Mouse (Mus musculus): ENCODE results near the gene Gm17349. TPM values are rescaled to one million over a fixed set of nuclear protein-coding genes. Genes with fewer than 3 reads are reported as not detected.

Gene Gm17349
- total and polyA plus RNA-seq, 2 experiments from 2014 or later: not detected

GRCm38 (mm10) chr15:99661121-99661830 is 44.0 kb downstream of the Gm17349 start:
- Histone ChIP-seq H3K4me2 (ENCODE audit: low read depth, low read length, poor library complexity, severe bottlenecking) (no peak overlapping the region), H3K9me3 (ENCODE audit: low read length) (no peaks in the 10 kb centered on the region)

GRCm38 (mm10) chr15:99658437-99658836 is 46.9 kb downstream of the Gm17349 start:
- H3K27ac ChIP-seq (ENCODE audit: low read depth, low read length): no peak overlapping the region
- 70% methylated on average over 2 of the region's 2 CpGs for WGBS
- H3K36me3 ChIP-seq (ENCODE audit: insufficient read depth, low read length): no peaks in the 10 kb centered on the region
- no peaks in the 10 kb centered on the region for H3K4me1 ChIP-seq (ENCODE audit: insufficient read depth, low read length)
- no peak overlapping the region for H3K4me3 ChIP-seq (ENCODE audit: low read depth, low read length)
- no peak for ATAC-seq (ENCODE audit: low FRiP score)
- H3K27me3 ChIP-seq (ENCODE audit: insufficient read depth, low read length): 0 out of 2 replicates have a peak, but pooled peaks cover 8% of the 10 kb centered on the region
- no peak for TF ChIP-seq CTCF (IDR thresholded peaks at IDR 0.05)
- no peak overlapping the region for H3K9ac ChIP-seq (replicated peaks; ENCODE audit: low read length, poor library complexity, severe bottlenecking)
- H3K4me2 ChIP-seq (ENCODE audit: low read depth, low read length, poor library complexity, severe bottlenecking): no peak overlapping the region
- H3K9me3 ChIP-seq (ENCODE audit: low read length): no peaks in the 10 kb centered on the region
- DNase-seq (ENCODE audit: low spot score): no peak

More at GRCm38 (mm10) chr15:99661121-99661830, 44.0 kb downstream of the Gm17349 start:
- H3K27me3 ChIP-seq (ENCODE audit: insufficient read depth, low read length): no peaks in the 10 kb centered on the region
- H3K4me3 ChIP-seq (ENCODE audit: low read depth, low read length): no peak overlapping the region
- no peak for ATAC-seq (ENCODE audit: low FRiP score)
- TF ChIP-seq CTCF (IDR thresholded peaks at IDR 0.05): no peak
- no peak overlapping the region for H3K27ac ChIP-seq (ENCODE audit: low read depth, low read length)
- no peaks in the 10 kb centered on the region for H3K36me3 ChIP-seq (ENCODE audit: insufficient read depth, low read length)
- H3K9ac ChIP-seq (replicated peaks; ENCODE audit: low read length, poor library complexity, severe bottlenecking): no peak overlapping the region
- no peak for DNase-seq (ENCODE audit: low spot score)
- peaks cover 9% of the 10 kb centered on the region; the same call in 1 of the 2 replicates for H3K4me1 ChIP-seq (ENCODE audit: insufficient read depth, low read length)
- 94% methylated on average over 15 of the region's 15 CpGs for WGBS

- Histone ChIP-seq H3K4me2 (ENCODE audit: low read depth, low read length, poor library complexity, severe bottlenecking) (no peak overlapping the region), H3K27me3 (ENCODE audit: insufficient read depth, low read length) (0 out of 2 replicates have a peak, but pooled peaks cover 8% of the 10 kb centered on the region)
- WGBS: 36% methylated on average over 9 of the region's 9 CpGs
Measured at GRCm38 (mm10) chr15:99655956-99656355, 49.3 kb downstream of the Gm17349 start.

GRCm38 (mm10) chr15:99653876-99654275 is 51.4 kb downstream of the Gm17349 start:
- no peak for DNase-seq (ENCODE audit: low spot score)
- Histone ChIP-seq H3K9me3 (ENCODE audit: low read length) (no peaks in the 10 kb centered on the region), H3K27ac (ENCODE audit: low read depth, low read length) (no peak overlapping the region), H3K9ac (replicated peaks; ENCODE audit: low read length, poor library complexity, severe bottlenecking) (no peak overlapping the region), H3K4me3 (ENCODE audit: low read depth, low read length) (peak overlapping the region; percentile 11), H3K27me3 (ENCODE audit: insufficient read depth, low read length) (0 out of 2 replicates have a peak, but pooled peaks cover 8% of the 10 kb centered on the region), H3K36me3 (ENCODE audit: insufficient read depth, low read length) (no peaks in the 10 kb centered on the region), H3K4me2 (ENCODE audit: low read depth, low read length, poor library complexity, severe bottlenecking) (peak overlapping the region; percentile 36), H3K4me1 (ENCODE audit: insufficient read depth, low read length) (no peaks in the 10 kb centered on the region)
- WGBS: 6% methylated on average over 21 of the region's 21 CpGs
- ATAC-seq (ENCODE audit: low FRiP score): no peak
- TF ChIP-seq CTCF (IDR thresholded peaks at IDR 0.05): no peak

More at GRCm38 (mm10) chr15:99655956-99656355, 49.3 kb downstream of the Gm17349 start:
- no peak for TF ChIP-seq CTCF (IDR thresholded peaks at IDR 0.05)
- Histone ChIP-seq H3K27ac (ENCODE audit: low read depth, low read length) (no peak overlapping the region), H3K4me3 (ENCODE audit: low read depth, low read length) (no peak overlapping the region), H3K36me3 (ENCODE audit: insufficient read depth, low read length) (no peaks in the 10 kb centered on the region), H3K9ac (replicated peaks; ENCODE audit: low read length, poor library complexity, severe bottlenecking) (no peak overlapping the region), H3K4me1 (ENCODE audit: insufficient read depth, low read length) (no peaks in the 10 kb centered on the region), H3K9me3 (ENCODE audit: low read length) (no peaks in the 10 kb centered on the region)
- DNase-seq (ENCODE audit: low spot score) (no peak), ATAC-seq (ENCODE audit: low FRiP score) (no peak)

GRCm38 (mm10) chr15:99653291-99653690 is 52.0 kb downstream of the Gm17349 start:
- Histone ChIP-seq H3K4me1 (ENCODE audit: insufficient read depth, low read length) (no peaks in the 10 kb centered on the region), H3K27me3 (ENCODE audit: insufficient read depth, low read length) (0 out of 2 replicates have a peak, but pooled peaks cover 8% of the 10 kb centered on the region), H3K36me3 (ENCODE audit: insufficient read depth, low read length) (no peaks in the 10 kb centered on the region), H3K9me3 (ENCODE audit: low read length) (no peaks in the 10 kb centered on the region), H3K9ac (replicated peaks; ENCODE audit: low read length, poor library complexity, severe bottlenecking) (no peak overlapping the region), H3K4me3 (ENCODE audit: low read depth, low read length) (peak overlapping the region; percentile 11; the same call in 1 of the 2 replicates), H3K4me2 (ENCODE audit: low read depth, low read length, poor library complexity, severe bottlenecking) (peak overlapping the region; percentile 36; the same call in 1 of the 2 replicates), H3K27ac (ENCODE audit: low read depth, low read length) (no peak overlapping the region)
- DNase-seq (ENCODE audit: low spot score) (no peak), ATAC-seq (ENCODE audit: low FRiP score) (no peak)
- TF ChIP-seq CTCF (IDR thresholded peaks at IDR 0.05): peak; percentile 53
- 6% methylated on average over 8 of the region's 8 CpGs for WGBS

Other genes starting within 250 kb of the Gm17349 start
- 20.2 and 24.1 TPM in 2 replicates for gene Nckap5l, start 247.7 kb downstream of the Gm17349 start, total RNA-seq (2014; rRNA removed)
- 11.4 and 12.2 TPM in 2 replicates for gene Nckap5l, start 247.7 kb downstream of the Gm17349 start, polyA plus RNA-seq (2015; fragmentation: Nextera tagmentation; extraction: Ambion mirVana)
- 11.7 and 12.4 TPM in 2 replicates for gene Bcdin3d, start 230.8 kb downstream of the Gm17349 start, total RNA-seq (2014; rRNA removed)
- 12.6 and 14.6 TPM in 2 replicates for gene Bcdin3d, start 230.8 kb downstream of the Gm17349 start, polyA plus RNA-seq (2015; fragmentation: Nextera tagmentation; extraction: Ambion mirVana)
- gene Faim2, start 177.3 kb downstream of the Gm17349 start, total RNA-seq (2014; rRNA removed): 42.0 and 42.1 TPM in 2 replicates
- 72.0 and 82.5 TPM in 2 replicates for gene Faim2, start 177.3 kb downstream of the Gm17349 start, polyA plus RNA-seq (2015; fragmentation: Nextera tagmentation; extraction: Ambion mirVana)
- not detected in 2 replicates for gene Aqp2, start 126.4 kb downstream of the Gm17349 start, total RNA-seq (2014; rRNA removed)
- gene Aqp2, start 126.4 kb downstream of the Gm17349 start, polyA plus RNA-seq (2015; fragmentation: Nextera tagmentation; extraction: Ambion mirVana): not detected in 2 replicates
- gene Aqp5, start 114.7 kb downstream of the Gm17349 start, total RNA-seq (2014; rRNA removed): 2.4 and 3.2 TPM in 2 replicates
- gene Aqp5, start 114.7 kb downstream of the Gm17349 start, polyA plus RNA-seq (2015; fragmentation: Nextera tagmentation; extraction: Ambion mirVana): 1.0 and 1.4 TPM in 2 replicates
- gene Aqp6, start 104.1 kb downstream of the Gm17349 start, total RNA-seq (2014; rRNA removed): 1.7 TPM in 1 of 2 replicates, not detected in the other
- gene Aqp6, start 104.1 kb downstream of the Gm17349 start, polyA plus RNA-seq (2015; fragmentation: Nextera tagmentation; extraction: Ambion mirVana): 0.23 and 0.28 TPM in 2 replicates
- 27.0 and 32.9 TPM in 2 replicates for gene Racgap1, start 53.8 kb downstream of the Gm17349 start, total RNA-seq (2014; rRNA removed)
- gene Racgap1, start 53.8 kb downstream of the Gm17349 start, polyA plus RNA-seq (2015; fragmentation: Nextera tagmentation; extraction: Ambion mirVana): 27.2 TPM in 2 replicates
- 138 and 150 TPM in 2 replicates for gene Asic1, start 35.1 kb downstream of the Gm17349 start, total RNA-seq (2014; rRNA removed)
- 37.3 and 42.1 TPM in 2 replicates for gene Asic1, start 35.1 kb downstream of the Gm17349 start, polyA plus RNA-seq (2015; fragmentation: Nextera tagmentation; extraction: Ambion mirVana)
- 83.0 and 93.0 TPM in 2 replicates for gene Smarcd1, start 3.4 kb downstream of the Gm17349 start, total RNA-seq (2014; rRNA removed)
- 77.7 and 92.2 TPM in 2 replicates for gene Smarcd1, start 3.4 kb downstream of the Gm17349 start, polyA plus RNA-seq (2015; fragmentation: Nextera tagmentation; extraction: Ambion mirVana)
- 2.8 and 3.3 TPM in 2 replicates for gene Gpd1, start 12.0 kb upstream of the Gm17349 start, total RNA-seq (2014; rRNA removed)
- gene Gpd1, start 12.0 kb upstream of the Gm17349 start, polyA plus RNA-seq (2015; fragmentation: Nextera tagmentation; extraction: Ambion mirVana): 1.1 and 1.2 TPM in 2 replicates
- gene Cox14, start 20.1 kb upstream of the Gm17349 start, total RNA-seq (2014; rRNA removed): 60.9 and 67.2 TPM in 2 replicates
- gene Cox14, start 20.1 kb upstream of the Gm17349 start, polyA plus RNA-seq (2015; fragmentation: Nextera tagmentation; extraction: Ambion mirVana): 165 and 180 TPM in 2 replicates
- gene Cers5, start 67.4 kb upstream of the Gm17349 start, total RNA-seq (2014; rRNA removed): 93.5 and 94.2 TPM in 2 replicates
- 75.8 and 76.8 TPM in 2 replicates for gene Cers5, start 67.4 kb upstream of the Gm17349 start, polyA plus RNA-seq (2015; fragmentation: Nextera tagmentation; extraction: Ambion mirVana)
- gene Lima1, start 170.0 kb upstream of the Gm17349 start, total RNA-seq (2014; rRNA removed): 6.4 and 8.7 TPM in 2 replicates
- gene Lima1, start 170.0 kb upstream of the Gm17349 start, polyA plus RNA-seq (2015; fragmentation: Nextera tagmentation; extraction: Ambion mirVana): 6.7 and 7.8 TPM in 2 replicates

Measured in midbrain, postnatal 0 days (tissue).